Mouse (Mus musculus): ENCODE results near the gene Gpr160. TPM values are rescaled to one million over a fixed set of nuclear protein-coding genes. Genes with fewer than 3 reads are reported as not detected.

The Gpr160 gene
- total and polyA plus RNA-seq, 3 experiments, result 0.17 TPM; not detected in 2

DNA sequence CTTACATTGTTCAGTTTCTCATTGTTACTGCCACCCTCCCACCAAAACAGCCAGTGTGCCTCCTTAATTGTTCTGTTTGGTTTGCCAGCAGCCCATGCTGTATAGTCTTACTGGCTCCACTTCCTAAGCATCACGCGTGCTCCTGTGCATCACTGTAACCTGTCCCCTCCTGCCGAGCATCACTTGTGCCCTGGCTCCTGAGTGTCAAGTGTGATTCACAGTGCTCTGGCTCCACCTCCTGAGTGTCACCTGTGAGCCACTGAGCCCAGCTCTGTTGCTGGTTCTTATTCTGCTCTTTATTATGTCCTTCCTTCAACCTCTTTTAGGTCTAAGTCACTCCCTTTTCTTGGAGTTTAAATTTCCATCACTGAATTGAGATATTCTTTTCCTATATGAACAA is 31.7 kb downstream of the Gpr160 start:
- 0 out of 4 replicates have a peak, but pooled peaks cover 0 to 3% of the 10 kb centered on the region in 2 experiments for H3K4me1 ChIP-seq (ENCODE audit: control insufficient read depth in 1 of 2, insufficient read depth in 2 of 2, low read length in 2 of 2)
- no peak for DNase-seq (ENCODE audit: low read depth, low spot score)
- no peaks in the 10 kb centered on the region for H3K79me2 ChIP-seq (ENCODE audit: control insufficient read depth, insufficient read depth, low read length, poor library complexity)
- H3K9me3 ChIP-seq (replicated peaks; ENCODE audit: insufficient read depth, low read length), result no peaks in the 10 kb centered on the region
- no peak overlapping the region for H3K27ac ChIP-seq (ENCODE audit: control insufficient read depth, low read depth, low read length)
- H3K27me3 ChIP-seq (ENCODE audit: control insufficient read depth in 1 of 2, insufficient read depth in 2 of 2, low read length in 2 of 2), result no peaks in the 10 kb centered on the region
- no peak overlapping the region for H3K9ac ChIP-seq (ENCODE audit: control insufficient read depth, low read depth, low read length, poor library complexity, severe bottlenecking)
- no peaks in the 10 kb centered on the region for H3K36me3 ChIP-seq (ENCODE audit: control insufficient read depth in 1 of 2, insufficient read depth in 2 of 2, low read length in 2 of 2)
- H3K4me3 ChIP-seq (ENCODE audit: control insufficient read depth in 1 of 2, insufficient read depth in 1 of 2, low read depth in 2 of 2, low read length in 2 of 2), result no peak overlapping the region
- TF ChIP-seq GATA1 (IDR thresholded peaks at IDR 0.05; ENCODE audit: low read depth, low read length) (no peak), MAX (IDR thresholded peaks at IDR 0.05; ENCODE audit: low read length) (no peak), CTCF (IDR thresholded peaks at IDR 0.05 in 2 of 3, conservative IDR thresholded peaks at IDR 0.05 in 1 of 3; ENCODE audit: control insufficient read depth in 1 of 3, insufficient read depth in 1 of 3, low read depth in 2 of 3, low read length in 3 of 3, poor library complexity in 1 of 3, severe bottlenecking in 1 of 3) (peak in 1 of 3 experiments; percentile 6; a peak in 1 of 6 replicates), ZMIZ1 (IDR thresholded peaks at IDR 0.05; ENCODE audit: low read depth, low read length) (no peak), RAD21 (IDR thresholded peaks at IDR 0.05; ENCODE audit: low read depth, low read length) (peak; percentile 20), ELF1 (IDR thresholded peaks at IDR 0.05; ENCODE audit: low read depth, low read length) (no peak), CHD1 (IDR thresholded peaks at IDR 0.05; ENCODE audit: low read depth, low read length) (no peak), ZC3H11A (IDR thresholded peaks at IDR 0.05; ENCODE audit: low read depth, low read length) (no peak), ZNF384 (IDR thresholded peaks at IDR 0.05; ENCODE audit: low read depth, low read length) (no peak), SMC3 (IDR thresholded peaks at IDR 0.05; ENCODE audit: low read depth, low read length) (peak; percentile 18; the same call in 1 of the 2 replicates), UBTF (IDR thresholded peaks at IDR 0.05; ENCODE audit: borderline replicate concordance, insufficient read depth, low read depth, low read length) (no peak), HCFC1 (IDR thresholded peaks at IDR 0.05; ENCODE audit: low read depth, low read length) (no peak), MAZ (IDR thresholded peaks at IDR 0.05; ENCODE audit: low read depth, low read length) (no peak), CHD2 (IDR thresholded peaks at IDR 0.05; ENCODE audit: low read length) (no peak), GABPA (IDR thresholded peaks at IDR 0.05; ENCODE audit: low read depth, low read length) (no peak), MEF2A (IDR thresholded peaks at IDR 0.05; ENCODE audit: extremely low read depth, insufficient replicate concordance, low read depth, low read length, poor library complexity, severe bottlenecking) (no peak), MYB (IDR thresholded peaks at IDR 0.05; ENCODE audit: low read depth, low read length) (no peak), NRF1 (IDR thresholded peaks at IDR 0.05; ENCODE audit: insufficient read depth, low read depth, low read length, poor library complexity, severe bottlenecking) (no peak), TBP (IDR thresholded peaks at IDR 0.05; ENCODE audit: low read depth, low read length) (no peak), E2F4 (IDR thresholded peaks at IDR 0.05; ENCODE audit: borderline replicate concordance, low read depth, low read length) (no peak), POLR2A (IDR thresholded peaks at IDR 0.05; ENCODE audit: control insufficient read depth in 1 of 2, insufficient read depth in 1 of 2, low read depth in 1 of 2, low read length in 2 of 2, poor library complexity in 1 of 2) (no peak), USF2 (IDR thresholded peaks at IDR 0.05; ENCODE audit: borderline replicate concordance in 1 of 2, insufficient read depth in 1 of 2, low read depth in 1 of 2, low read length in 2 of 2) (no peak), EP300 (IDR thresholded peaks at IDR 0.05; ENCODE audit: low read depth in 1 of 2, low read length in 2 of 2) (no peak), MYC (IDR thresholded peaks at IDR 0.05; ENCODE audit: low read depth, low read length) (no peak)
